In the genomic region with DNA sequence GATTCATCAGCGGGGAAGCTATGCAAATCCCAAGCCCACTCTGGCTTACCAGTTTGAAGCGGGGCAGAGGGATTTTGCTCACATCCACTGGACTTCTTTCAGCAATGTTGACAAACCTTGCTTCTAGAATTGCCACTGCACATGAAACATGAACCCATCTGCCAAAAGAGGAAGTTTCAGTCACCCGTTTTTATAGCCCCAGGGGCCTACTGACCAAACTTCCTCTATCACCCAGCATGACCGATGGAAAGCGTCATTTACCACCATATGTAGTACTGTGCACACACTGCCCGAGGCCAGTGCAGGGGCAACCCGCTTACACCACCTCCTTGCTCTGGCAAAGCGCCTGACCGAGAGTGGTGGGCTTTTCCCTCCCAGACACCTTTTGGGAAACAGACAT, we compare ENCODE assay signal across 13 mouse cellular contexts. TPM values are rescaled to one million over a fixed set of nuclear protein-coding genes. Genes with fewer than 3 reads are reported as not detected.
DNase-seq lines count a peak whose midpoint lies in the region; ATAC-seq and TF ChIP-seq lines count a peak whose summit lies in the region.
"Had no signal": no experiment of that assay in that cellular context is flagged by ENCODE, and none has a peak within 500 bp of the region (broad histone marks: within the 10 kb centered on the region; RNA-seq: fewer than 3 reads in every experiment).

No protein-coding gene starts in this region.

- H3K4me2 ChIP-seq in stomach, postnatal 0 days (replicated peaks; ENCODE audit: low read depth), result no peak overlapping the region
- H3K4me2 ChIP-seq: limb, embryonic 13.5 days; midbrain, embryonic 12.5 days; neural tube, embryonic 13.5 days had no signal

- H3K9ac ChIP-seq in stomach, postnatal 0 days (ENCODE audit: low read length), result no peak overlapping the region
- H3K9ac ChIP-seq: limb, embryonic 13.5 days; midbrain, embryonic 12.5 days; neural tube, embryonic 13.5 days had no signal

- no peak overlapping the region for H3K4me3 ChIP-seq in lung, adult 2 months (replicated peaks; ENCODE audit: extremely low read depth, low read depth, low read length)
- H3K4me3 ChIP-seq in stomach, postnatal 0 days (ENCODE audit: low read depth, low read length), result no peak overlapping the region
- H3K4me3 ChIP-seq: limb, embryonic 13.5 days; midbrain, embryonic 12.5 days; neural tube, embryonic 13.5 days had no signal

- ATAC-seq in hematopoietic stem cell, adult 5-6 weeks (replicated peaks in 1 of 2; ENCODE audit: insufficient read depth in 1 of 2, low FRiP score in 2 of 2, low TSS enrichment in 1 of 2, low read depth in 1 of 2, poor library complexity in 2 of 2, severe bottlenecking in 2 of 2), result peak; percentile 90 to 93
- ATAC-seq in stomach, postnatal 0 days (ENCODE audit: low FRiP score, low TSS enrichment), result peak; percentile 43; the same call in 1 of the 2 replicates
- ATAC-seq: CD4-positive, CD25-positive, alpha-beta regulatory T cell, adult 4 months had no signal

- peaks cover 52% of the 10 kb centered on the region for H3K36me3 ChIP-seq in stomach, postnatal 0 days (ENCODE audit: control insufficient read depth, insufficient read depth, low read length)

- DNase-seq in heart, adult 18-20 months, result peak; percentile 27 to 52
- DNase-seq in heart, postnatal 10 days, result no peak
- peak; percentile 26 to 40 for DNase-seq in lung, adult 18-20 months
- DNase-seq in lung, adult 2 months, result no peak
- no peak for DNase-seq in stomach, postnatal 0 days (ENCODE audit: low spot score)
- DNase-seq in adipocyte (ENCODE audit: low spot score), result no peak
- no peak for DNase-seq in adrenal gland, postnatal 4 days (ENCODE audit: low spot score in 2 of 2)
- DNase-seq: gastrocnemius, postnatal 10 days had no signal

- intact Hi-C loops in heart, postnatal 10 days (cut with DNase I), result no loop called here

- H3K9me3 ChIP-seq in stomach, postnatal 0 days (ENCODE audit: control insufficient read depth, low read length), result no peaks in the 10 kb centered on the region
- H3K9me3 ChIP-seq: limb, embryonic 13.5 days; midbrain, embryonic 12.5 days; neural tube, embryonic 13.5 days had no signal

- no peak for TF ChIP-seq CTCF in lung, adult 2 months (IDR thresholded peaks at IDR 0.05; ENCODE audit: insufficient read depth, low read length)
- TF ChIP-seq CTCF in stomach, postnatal 0 days (IDR thresholded peaks at IDR 0.05; ENCODE audit: low read depth), result no peak

- WGBS in lung, adult 2 months, result 84% methylated on average over 9 of the region's 9 CpGs
- 86% methylated on average over 9 of the region's 9 CpGs for WGBS in stomach, postnatal 0 days

- H3K27me3 ChIP-seq in stomach, postnatal 0 days (ENCODE audit: control insufficient read depth, insufficient read depth, low read length), result no peaks in the 10 kb centered on the region
- H3K27me3 ChIP-seq: limb, embryonic 13.5 days; midbrain, embryonic 12.5 days; neural tube, embryonic 13.5 days had no signal

- TF ChIP-seq EP300 in stomach, postnatal 0 days (optimal IDR thresholded peaks at IDR 0.05), result no peak

- no peak for TF ChIP-seq POLR2A in lung, adult 2 months (IDR thresholded peaks at IDR 0.05; ENCODE audit: borderline replicate concordance, extremely low read depth, low read depth, low read length)

- no peak overlapping the region for H3K27ac ChIP-seq in stomach, postnatal 0 days (replicated peaks)
- H3K27ac ChIP-seq: limb, embryonic 13.5 days; midbrain, embryonic 12.5 days; neural tube, embryonic 13.5 days had no signal

- H3K4me1 ChIP-seq in lung, adult 2 months (ENCODE audit: control insufficient read depth, insufficient read depth, low read length), result no peaks in the 10 kb centered on the region
- H3K4me1 ChIP-seq in stomach, postnatal 0 days (replicated peaks; ENCODE audit: control insufficient read depth, insufficient read depth), result no peaks in the 10 kb centered on the region
- H3K4me1 ChIP-seq: limb, embryonic 13.5 days; midbrain, embryonic 12.5 days had no signal

RNA-seq across cellular contexts. Expression of gene St3gal3, which starts 9.6 kb away (rescaled TPM):
- 10 to 100 TPM; 55.9 to 57.6 TPM for total RNA-seq in heart, adult 18-20 months (2021)
- total RNA-seq in heart, postnatal 10 days (2021), result 10 to 100 TPM; 31.1 to 31.5 TPM
- polyA plus RNA-seq in lung, adult 2 months (2012; rRNA removed), result 20.1 and 23.4 TPM in 2 replicates
- 6.8 and 6.9 TPM in 2 replicates for total RNA-seq in hematopoietic stem cell, adult 5-6 weeks (2017)
- 3.0 and 3.2 TPM in 2 replicates for polyA plus RNA-seq in stomach, postnatal 0 days (2015; fragmentation: Nextera tagmentation; extraction: Ambion mirVana)
- 10 to 100 TPM; 21.8 to 26.4 TPM for total RNA-seq in adrenal gland, postnatal 4 days (2021)

RNA-seq across cellular contexts. Expression of gene Kdm4a, which starts 35.5 kb away (rescaled TPM):
- total RNA-seq in heart, adult 18-20 months (2021), result 10 to 100 TPM; 24.9 to 25.8 TPM
- 10 to 100 TPM; 38.1 to 39.0 TPM for total RNA-seq in heart, postnatal 10 days (2021)
- 25.6 and 36.0 TPM in 2 replicates for polyA plus RNA-seq in lung, adult 2 months (2012; rRNA removed)
- 39.4 and 40.0 TPM in 2 replicates for total RNA-seq in hematopoietic stem cell, adult 5-6 weeks (2017)
- 14.4 and 14.6 TPM in 2 replicates for polyA plus RNA-seq in stomach, postnatal 0 days (2015; fragmentation: Nextera tagmentation; extraction: Ambion mirVana)
- 10 to 100 TPM; 61.5 to 66.3 TPM for total RNA-seq in adrenal gland, postnatal 4 days (2021)

Comparison
In these comparisons a context has a peak if more than half of its experiments do, and no peak if none do; other contexts are left out.
1. DNase-seq: peak in heart, adult 18-20 months (2 of 2) and lung, adult 18-20 months (2 of 2); none in heart, postnatal 10 days (0 of 2), lung, adult 2 months (single experiment), stomach, postnatal 0 days (single experiment), adipocyte (single experiment) and adrenal gland, postnatal 4 days (0 of 2).